Mouse (Mus musculus) erythroid progenitor cell, adult 5-6 weeks (primary cell): Measurements from ENCODE around the gene Gpr182. TPM values are rescaled to one million over a fixed set of nuclear protein-coding genes. Genes with fewer than 3 reads are reported as not detected.
A peak's percentile ranks its signal among the peaks of the same experiment; 100 is the strongest.
"Not testable (repeated sequence)": the region's sequence is repeated elsewhere in the genome, so short reads cannot be mapped to it uniquely, and the experiment has no call there.

Experiments used
- ATAC-seq: replicated peaks from 2 replicates; pipeline ENCODE4 v1.8.0; 2016; ENCODE audit warnings: moderate number of reproducible peaks, mild to moderate bottlenecking, moderate TSS enrichment, inconsistent platforms; ENCODE audit not compliant: poor library complexity, low FRiP score, severe bottlenecking
- total RNA-seq, 2 experiments: library from RNA; stranded (forward) in 1 of 2; stranded (reverse) in 1 of 2; fragments of 150-400 nt in 1 of 2; fragments of 186-747, 209-891 nt in 1 of 2; gene quantifications; 2 replicates each; pipeline versions ENCODE4 v1.2.3 to v1.2.4; 2015 to 2017; ENCODE audit warnings: low replicate concordance in 2 of 2

Gpr182 gene
- not detected in 2 replicates for total RNA-seq (2015; ENCODE audit: low replicate concordance)
- not detected in 2 replicates for total RNA-seq (2017; ENCODE audit: low replicate concordance)

DNA sequence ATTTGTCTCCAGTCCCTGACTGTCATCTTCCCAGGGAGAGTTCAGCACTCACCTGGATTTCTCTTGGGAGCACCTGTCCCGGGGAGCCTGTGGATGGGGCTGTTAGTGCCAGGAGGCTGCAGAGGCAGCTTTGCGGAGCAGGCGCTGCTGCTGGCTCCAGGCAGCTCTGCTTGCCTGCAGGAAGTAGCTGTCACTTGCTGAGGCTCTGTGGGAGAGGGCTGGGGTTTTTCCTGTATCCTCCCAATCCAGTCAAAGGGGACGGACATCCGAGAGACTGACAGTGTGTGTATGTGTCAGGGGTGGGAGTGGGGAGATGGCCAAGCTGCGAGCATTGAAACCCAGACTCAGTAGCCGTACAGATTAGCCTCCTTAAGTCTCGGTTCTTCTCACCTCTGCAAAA lies at the start of gene Gpr182:
Gpr182 (minus strand) TSS at position 185 of the 400 bp plus-strand sequence.
- ATAC-seq: no peak

DNA sequence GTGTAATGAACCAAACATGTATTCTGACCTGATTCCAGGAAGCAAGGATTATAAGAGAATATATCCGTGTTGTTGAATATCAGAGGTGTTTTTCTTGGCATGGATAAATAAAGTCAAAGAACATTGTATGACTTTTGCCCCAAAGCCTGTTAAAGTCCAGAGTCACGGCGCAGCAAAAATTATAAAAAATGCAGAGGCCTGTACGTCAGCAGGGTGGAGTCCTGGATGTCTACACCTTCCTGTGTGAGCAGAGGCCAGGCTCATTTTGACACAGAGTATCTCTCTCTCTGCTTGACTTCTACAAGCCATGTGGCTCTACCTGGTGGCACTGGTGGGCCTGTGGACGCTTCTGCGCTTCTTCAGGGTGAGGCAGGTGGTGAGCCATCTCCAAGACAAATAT lies 49.4 kb upstream of the Gpr182 start, which contains the start of gene Rdh16:
Rdh16 (plus strand) TSS at position 262 of the 400 bp plus-strand sequence.
- ATAC-seq: no peak

DNA sequence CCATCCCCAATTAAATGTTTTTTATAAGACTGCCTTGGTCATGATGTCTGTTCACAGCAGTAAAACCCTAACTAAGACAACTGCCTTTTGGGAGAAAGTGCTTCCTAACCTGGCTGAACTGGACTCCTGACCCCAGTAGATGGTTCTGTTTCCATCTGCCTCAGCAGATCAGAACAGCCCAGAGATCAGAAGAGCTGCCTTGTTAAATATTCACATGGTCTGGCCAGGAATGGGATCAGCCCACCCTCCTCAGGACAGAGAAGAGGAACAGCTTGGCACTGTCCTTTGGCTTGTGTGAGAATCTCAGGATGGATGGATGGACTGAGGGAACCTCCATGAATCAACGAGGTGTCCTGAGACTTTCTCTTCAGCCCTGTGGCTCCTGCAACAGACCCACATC lies 47.8 kb upstream of the Gpr182 start:
- no peak for ATAC-seq

DNA sequence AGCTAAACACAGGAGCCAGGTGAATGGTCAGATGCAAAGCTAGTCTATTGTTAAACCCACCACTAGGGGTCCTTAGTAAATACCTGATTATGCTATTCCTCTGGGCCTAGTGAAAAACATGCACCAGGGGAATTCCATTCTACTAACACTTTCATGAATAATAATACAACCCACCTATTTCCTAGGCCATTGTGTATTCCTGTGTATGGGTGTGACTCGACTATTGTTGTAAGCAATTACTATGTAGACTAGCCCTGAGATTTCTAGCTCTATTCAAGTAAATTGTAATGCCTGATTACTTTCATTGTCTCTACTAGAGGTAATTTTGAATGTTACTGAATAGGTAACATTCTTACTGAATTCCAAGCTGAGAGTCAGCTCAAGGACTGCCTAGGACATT lies 33.9 kb upstream of the Gpr182 start:
- ATAC-seq: not testable (repeated sequence)

DNA sequence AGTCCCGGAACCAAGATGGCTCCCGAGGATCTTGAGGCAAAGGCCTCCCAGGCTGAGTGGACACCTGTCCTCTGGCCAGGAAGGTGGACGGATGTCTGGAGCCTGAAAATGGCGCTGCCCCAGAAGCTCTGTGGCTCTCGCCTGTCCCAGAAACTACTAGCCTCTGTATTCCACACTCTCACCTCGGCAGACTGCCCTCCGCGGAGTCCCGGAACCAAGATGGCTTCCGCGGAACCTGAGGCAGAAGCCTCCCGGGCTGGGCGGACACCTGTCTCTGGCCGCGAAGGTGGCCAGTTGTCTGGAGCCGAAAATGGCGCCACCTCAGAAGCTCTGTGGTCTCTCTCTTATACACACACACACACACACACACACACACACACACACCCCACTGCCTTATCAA lies 30.8 kb upstream of the Gpr182 start:
- ATAC-seq: not testable (repeated sequence)

DNA sequence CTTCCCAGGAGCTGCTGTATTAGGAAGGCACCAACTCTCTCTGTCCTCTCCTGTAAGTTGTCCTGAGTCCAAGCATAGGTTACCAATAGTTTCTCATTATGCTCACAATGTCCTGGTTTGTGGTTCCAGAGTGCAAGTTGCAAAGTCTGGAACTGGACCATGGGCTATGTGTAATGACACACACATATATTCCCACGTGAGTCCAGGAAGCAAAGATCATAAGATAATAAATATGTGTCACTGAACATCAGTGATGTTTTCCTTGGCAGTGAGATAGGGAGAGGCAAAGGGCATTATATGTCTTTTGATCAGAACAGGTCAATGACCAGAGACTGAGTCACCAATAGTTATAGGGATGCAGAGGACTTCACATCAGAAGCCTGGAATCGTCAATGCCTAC lies 24.5 kb upstream of the Gpr182 start, which contains the start of gene Rdh9:
Rdh9 (plus strand) TSS at position 376 of the 400 bp plus-strand sequence.
- ATAC-seq: no peak

DNA sequence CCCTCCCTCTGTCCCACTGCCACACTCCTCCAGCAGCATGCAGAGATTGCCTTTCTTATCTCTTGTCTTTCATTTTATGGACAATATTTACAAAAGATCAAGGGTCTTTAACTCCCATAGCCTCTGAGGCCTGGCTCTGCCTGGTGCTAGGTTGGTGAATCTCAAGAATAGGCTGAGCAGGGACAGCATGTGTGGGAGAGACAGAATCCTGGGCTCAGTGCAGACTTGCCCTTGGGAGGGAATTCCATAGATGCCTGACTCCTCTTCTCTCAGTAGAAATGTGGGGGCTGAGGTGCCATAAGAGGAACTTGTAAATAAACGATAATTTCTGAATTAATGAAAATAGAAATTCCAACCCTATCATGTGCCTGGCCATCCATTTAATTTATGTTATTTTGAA lies 15.0 kb upstream of the Gpr182 start:
- no peak for ATAC-seq

DNA sequence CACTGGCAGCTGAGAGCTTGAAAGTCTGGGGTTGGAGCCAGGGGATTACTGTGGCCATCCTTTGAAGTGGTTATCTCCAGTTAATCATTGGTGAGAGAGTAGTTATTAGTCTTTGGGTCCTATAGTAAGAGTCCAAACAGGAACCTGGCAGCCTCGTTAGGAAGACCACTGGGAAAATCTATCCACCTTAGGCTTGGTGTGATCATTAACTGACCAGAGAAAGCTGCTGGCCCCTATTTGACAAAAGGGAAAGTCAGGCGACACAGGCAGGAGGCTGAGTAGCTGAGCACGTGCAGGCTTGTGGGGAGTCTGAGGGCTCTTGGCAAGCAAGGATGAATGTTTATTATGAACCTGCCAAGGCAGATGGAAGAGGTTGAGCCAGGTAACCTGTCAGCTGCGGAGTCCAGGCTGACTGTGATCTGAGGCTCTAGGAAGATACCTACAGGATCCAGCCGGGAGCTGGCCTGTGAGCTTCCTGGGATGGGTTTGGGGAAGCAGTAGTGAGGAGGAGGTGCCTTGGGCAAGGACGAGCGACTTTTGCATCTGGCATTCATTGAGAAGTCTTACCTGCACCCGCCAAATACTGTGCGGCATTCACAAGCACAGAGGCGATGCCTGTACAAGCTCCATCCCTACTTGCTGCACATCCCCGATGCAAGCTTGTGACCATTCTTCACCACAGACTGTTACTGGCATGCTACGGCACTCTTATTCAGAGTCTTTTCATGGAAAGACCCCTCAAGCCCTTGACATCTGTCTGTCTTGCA lies 12.6 kb upstream of the Gpr182 start:
- no peak for ATAC-seq

DNA sequence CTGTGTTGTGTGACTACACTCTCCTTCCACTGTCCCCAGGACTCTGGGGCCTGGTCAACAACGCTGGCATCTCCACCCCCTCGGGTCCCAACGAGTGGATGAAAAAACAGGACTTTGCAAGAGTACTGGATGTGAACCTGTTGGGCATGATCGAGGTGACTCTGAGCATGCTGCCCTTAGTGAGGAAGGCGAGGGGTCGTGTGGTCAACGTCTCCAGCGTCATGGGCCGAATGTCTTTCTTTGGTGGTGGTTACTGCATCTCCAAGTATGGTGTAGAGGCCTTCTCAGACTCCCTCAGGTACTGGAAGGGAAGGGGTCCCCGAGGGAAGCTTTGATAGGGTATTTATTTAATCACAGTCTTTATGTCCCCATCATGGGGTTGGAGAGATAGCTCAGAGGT lies 11.4 kb upstream of the Gpr182 start:
- ATAC-seq: not testable (repeated sequence)

DNA sequence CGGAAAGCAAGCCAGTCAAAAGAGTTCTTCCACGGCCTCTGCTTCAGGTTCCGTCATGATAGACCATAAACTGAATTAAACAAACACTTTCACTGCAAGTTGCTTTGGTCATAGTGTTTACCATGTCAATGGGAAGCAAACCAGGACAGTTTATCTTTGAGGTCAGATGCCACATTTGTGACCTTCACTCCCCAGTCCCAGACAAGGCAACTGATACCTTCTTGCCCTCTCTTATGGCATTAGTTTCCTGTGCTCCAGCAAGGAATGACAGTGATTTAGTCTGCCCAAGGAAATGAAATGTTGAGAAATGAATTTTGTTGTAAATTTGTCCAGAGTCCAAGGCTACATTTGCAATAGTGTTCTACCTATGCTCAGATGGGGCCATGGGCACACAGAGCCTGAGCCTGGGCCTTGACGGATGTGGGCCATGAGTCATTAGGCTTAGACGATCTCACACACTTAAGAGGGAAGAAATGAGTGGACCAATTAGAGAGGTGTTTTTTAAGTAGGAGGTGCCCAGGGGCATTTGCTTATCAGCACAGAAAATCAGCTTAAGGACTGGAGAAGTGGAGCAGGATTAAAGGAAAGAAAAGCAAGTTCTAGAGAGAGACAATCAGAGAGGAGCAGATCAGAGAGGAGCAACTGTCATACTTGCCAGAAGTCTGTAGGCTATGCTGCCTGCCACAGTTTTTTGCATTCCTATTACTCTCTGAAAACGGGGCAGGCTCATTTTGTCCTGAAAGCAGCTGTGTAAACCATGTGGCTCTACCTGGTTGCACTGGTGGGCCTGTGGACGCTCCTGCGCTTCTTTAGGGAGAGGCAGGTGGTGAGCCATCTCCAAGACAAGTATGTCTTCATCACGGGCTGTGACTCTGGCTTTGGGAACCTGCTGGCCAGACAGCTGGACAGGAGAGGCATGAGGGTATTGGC lies 7.9 kb upstream of the Gpr182 start, which contains the start of the genes Rdh1 and Rdh16f1:
Rdh1 (plus strand) TSS at position 541 of the 930 bp plus-strand sequence.
Rdh16f1 (plus strand) TSS at position 607 of the 930 bp plus-strand sequence.
- ATAC-seq: no peak

DNA sequence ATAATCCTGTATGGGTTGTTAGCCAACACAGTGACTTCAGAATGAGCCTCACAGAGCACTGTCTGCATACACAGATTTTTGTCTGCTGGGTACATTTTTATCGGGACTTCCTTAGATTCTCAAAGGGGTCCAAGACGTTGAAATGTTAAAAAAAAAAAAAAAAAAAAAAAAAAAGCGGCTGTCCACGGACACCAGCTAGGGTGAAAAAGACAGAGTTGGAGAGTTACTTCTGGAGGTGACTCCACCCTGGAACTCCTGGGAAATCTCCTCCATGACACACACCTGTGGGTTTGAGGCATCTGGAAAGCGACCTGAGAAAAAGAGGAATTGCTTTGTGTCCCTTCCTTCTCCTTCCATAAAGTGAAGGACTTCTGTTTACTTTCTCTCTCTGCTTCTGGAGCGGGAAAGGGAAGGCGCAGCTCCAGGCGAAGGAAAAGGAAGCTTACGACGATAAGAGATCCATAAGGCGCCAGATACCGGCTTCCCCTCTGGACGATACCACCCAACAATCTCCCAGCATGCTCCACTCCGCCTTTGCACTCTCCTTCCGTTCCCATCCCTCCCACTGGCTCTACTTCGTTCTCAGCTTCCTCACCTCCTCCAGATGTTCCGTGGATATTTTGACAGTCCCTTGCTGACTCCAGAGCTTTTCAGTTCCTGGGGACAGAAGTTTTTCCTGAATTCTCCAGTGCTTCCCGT lies 4.4 kb upstream of the Gpr182 start:
- no peak for ATAC-seq

DNA sequence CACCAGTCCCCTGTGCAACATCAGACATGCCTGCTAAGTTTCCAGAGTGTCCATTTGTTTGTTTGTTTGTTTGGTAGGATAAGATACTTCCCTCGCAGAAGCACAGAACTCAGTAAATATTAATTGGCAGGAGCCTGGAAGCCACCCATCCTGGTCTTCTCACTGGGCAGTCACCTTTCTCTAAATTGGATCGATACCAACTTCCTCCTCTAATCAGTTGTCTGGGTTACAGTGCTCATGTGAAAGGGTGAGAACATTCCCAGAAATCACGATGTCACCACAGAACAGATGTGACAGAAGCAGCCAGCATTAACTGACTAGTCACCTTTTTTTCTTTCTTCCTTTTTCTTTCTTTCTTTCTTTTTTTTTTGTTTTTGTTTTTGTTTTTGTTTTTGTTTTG lies 3.7 kb upstream of the Gpr182 start:
- ATAC-seq: no peak

DNA sequence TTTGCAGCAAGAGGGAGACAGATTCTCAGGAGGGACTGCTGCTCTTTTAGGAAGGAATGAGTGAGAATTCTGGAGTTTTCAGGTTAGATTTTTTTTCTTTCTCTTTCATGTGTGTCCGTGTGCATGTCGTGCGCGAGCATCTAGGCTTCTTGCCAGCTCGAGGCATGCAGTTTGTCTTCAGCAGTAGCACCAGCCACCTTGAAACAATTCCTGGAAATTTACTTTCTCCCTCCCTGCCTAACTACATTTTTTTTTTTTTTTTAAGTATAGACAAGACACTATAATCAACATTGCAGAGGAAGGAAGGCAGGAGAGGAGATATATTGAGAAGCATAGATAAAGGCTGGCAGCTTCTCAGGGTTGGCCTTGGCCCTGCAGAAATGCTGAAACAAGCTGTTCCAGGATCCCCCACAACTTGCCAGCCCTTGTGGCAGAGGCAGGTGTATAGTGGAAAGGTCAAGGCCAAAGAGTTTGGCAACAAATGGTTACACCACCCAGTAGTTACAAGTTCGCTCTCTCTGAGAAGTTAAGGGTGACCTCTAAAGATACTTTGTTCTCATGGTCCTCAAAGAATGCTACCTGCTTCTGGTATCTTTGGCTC lies 3.1 kb upstream of the Gpr182 start:
- no peak for ATAC-seq

DNA sequence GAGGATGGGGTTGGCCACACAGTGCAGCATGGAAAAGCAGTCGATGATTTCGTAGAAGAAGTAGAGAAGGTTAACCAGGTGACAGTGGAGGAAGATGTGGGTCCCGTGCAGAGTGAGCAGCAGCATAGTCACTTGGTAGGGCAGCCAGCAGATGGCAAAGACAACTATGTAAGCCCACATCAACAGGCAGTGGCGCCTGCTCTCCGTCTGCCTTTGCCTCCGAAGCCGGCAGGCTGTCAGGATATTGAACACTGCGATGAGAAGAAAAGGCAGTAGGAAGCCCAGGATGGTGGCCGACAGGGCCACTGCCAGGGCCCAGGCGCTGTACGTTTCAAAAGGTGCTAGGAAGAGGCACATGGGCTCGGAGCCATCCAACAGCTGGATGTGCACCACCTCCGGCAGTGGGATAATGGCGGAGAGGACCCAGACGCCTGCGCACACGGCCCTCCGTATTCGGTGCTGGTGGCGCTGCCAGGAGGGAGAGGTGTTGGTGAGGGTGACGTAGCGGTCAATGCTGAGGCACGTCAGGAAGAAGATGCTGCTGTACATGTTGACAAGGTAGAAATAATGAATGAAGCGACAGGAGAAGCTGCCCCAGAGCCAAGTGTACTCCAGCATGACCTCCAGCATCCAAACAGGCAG lies 1.3 kb downstream of the Gpr182 start:
- ATAC-seq: no peak

DNA sequence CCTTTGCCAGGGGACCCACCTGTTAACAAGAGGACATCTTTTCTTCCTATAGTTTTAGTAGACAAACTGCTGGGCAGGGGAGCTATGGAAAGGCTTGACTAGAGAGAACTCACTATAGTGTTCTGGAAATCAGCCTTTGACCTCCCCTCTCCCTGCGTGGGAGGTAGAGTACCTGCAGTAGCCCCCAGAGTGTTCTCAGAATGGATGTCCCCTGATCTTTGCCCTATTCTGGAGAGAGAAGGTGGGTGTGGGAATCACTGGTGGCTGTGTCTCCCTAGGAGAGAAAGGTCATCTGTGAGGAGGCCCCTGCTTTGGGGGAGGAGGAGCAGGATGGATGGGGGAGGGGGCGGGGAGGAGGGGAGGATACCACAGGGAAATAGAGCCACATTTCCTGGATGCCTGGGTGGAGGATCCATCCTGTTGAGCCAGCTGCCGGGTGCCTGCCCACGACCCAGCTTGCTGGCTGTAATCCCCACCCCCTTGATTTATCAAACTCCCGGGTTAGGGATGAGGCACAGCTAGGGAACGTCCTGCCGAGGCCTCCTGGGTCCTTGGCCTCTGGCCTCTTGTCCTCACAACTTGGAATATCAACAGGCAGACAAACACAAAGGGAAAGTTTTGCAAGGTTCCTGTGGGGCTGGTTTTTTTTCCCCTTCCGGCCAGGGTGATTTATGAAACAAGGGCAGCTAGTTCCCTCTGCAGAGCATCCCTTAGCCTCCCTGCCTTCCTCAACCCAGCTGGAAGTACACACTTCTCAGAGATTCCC lies 2.5 kb downstream of the Gpr182 start:
- no peak for ATAC-seq

DNA sequence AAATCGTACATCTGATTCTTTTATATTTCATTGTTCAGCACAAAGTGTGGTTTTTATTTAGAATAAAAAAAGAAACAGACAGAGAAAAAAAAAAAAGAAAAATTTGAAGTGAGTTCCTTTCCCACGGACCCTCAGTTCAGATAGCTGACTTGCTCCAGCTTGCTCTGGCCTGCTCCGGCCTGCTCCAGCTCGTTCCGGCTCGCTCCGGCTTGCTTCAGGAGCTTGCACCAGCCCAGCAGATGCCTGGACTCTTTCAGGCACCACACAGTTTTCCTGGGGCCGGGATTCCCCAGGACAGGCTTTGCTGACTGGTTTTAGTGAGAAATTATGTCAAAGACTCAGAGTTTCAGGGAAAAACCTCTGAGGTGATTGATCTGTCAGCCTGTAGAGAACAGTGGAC lies 4.3 kb downstream of the Gpr182 start:
- ATAC-seq: no peak

DNA sequence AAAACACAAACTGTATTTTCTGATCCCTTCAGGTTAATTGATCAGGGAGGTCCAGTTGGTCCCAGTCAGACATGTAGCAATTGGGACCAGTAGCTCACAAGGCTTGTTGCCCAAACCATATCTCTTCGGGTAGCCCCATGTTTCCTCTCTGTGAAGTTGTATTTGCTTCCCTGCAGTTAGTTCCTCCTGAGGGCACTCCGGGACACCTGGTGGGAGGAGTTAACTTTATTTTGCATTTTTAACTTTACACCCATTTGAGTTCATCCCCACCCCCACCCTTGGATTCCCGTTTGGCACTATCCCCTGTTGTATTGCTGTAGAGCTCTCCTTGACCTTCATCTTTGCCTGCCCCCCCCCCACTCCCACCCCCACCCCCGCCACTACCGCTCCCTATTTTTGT lies 5.6 kb downstream of the Gpr182 start:
- ATAC-seq: no peak

DNA sequence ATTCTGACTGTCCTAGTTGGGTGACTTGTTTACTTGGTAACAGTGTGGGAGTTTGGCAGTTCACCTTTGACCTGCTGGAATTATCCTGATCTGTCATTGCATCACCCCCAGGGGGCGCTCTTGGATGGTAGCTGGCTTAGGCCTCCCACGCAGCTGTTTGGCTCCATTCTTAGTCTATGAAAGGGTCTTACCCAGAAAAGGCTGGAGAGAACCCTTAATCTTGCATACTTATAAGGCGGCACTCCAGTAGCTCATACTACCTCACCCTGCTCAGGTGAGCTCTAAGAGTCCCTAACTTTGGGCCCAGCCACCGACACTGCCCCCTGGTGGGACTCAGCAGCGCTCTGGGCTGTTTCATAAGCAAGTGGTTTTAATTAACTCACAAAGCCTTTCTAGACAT lies 6.9 kb downstream of the Gpr182 start:
- ATAC-seq: peak; percentile 58
